Mouse (Mus musculus): ENCODE results near the gene Nrd1. TPM values are rescaled to one million over a fixed set of nuclear protein-coding genes. Genes with fewer than 3 reads are reported as not detected.

Nrd1 gene
- polyA plus RNA-seq, 1 experiment: 151 TPM

DNA sequence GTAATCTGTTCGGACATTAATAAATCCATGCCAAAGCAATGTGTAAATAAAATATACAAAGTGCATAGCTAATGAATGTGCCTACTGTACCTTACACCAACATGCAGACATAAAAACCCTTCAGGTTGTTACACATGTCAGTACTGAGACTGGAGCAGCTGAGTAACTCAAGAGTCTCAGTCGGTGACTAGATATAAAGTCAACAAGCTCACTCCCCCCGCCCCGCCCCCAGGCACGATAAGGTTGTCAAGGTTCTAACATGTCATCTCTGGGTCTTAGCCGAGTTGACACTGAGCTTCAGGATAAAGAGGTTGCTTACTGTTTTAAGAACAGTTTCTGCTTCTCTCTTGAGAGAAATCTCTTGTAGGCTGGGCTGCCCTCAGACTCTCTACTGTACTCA lies 89.5 kb downstream of the Nrd1 start:
- DNase-seq (ENCODE audit: extremely low spot score in 1 of 2, low spot score in 1 of 2): no peak

DNA sequence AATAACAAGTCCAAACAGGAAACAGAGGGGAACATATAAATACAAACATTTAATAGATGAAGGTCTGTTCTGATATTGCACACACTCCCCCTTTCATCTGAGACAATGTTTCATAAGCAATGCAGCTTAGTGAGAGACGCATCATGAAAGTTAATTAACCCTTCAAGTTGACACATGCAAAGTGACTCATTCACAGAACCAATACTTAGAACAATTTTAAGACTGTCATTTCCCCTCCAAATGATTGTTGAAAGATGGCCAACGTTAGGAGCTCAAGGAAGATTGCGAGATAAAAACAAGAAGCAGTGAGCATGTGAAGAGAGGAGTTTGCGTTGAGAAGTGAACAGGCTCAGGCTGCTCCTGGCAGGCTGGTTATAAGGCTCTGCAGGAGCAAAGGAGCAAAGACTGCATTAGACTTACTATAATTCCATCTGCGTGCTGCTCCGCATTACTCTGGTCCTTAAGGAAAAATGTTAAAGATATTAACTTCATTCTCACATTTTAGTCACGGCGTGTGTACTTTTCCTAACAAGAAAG lies 90.9 kb downstream of the Nrd1 start:
- no peak for DNase-seq (ENCODE audit: extremely low spot score in 1 of 2, low spot score in 1 of 2)

DNA sequence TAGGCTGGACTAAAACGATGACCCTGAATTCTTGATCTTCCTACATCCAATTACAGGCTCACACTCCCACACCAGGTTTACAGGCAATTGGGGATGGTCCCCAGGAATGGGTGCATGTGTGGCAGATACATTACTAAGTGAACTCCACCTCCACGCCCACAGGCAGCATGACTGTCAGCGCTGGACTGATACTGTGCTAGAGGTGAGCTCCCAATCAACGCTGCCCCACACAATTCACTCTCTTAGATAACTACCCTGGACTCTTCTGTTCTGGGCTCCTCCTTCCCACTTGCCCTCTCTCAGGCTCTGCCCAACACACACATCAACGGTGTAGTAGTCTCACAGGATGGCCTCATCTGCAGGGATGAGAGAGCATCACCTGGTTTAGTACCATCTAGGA lies 91.9 kb downstream of the Nrd1 start:
- DNase-seq (ENCODE audit: extremely low spot score in 1 of 2, low spot score in 1 of 2): no peak

DNA sequence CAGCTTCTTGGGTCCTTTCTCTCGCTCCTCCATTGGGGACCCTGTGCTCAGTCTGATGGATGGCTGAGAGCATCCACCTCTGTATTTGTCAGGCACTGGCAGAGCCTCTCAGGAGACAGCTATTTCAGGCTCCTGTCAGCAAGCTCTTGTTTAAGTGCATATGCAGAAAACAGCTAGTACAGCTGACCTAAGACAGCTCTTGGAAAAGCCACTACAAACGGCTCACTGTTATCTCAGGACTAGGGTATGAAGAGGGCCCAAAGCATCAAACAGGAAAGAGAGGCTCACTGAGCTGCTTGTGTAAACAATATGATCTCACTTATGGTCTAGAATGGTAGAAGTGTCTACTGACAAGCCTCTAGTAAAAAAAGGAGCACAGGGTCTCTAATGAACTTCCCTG lies 93.8 kb downstream of the Nrd1 start:
- DNase-seq (ENCODE audit: extremely low spot score in 1 of 2, low spot score in 1 of 2): no peak

DNA sequence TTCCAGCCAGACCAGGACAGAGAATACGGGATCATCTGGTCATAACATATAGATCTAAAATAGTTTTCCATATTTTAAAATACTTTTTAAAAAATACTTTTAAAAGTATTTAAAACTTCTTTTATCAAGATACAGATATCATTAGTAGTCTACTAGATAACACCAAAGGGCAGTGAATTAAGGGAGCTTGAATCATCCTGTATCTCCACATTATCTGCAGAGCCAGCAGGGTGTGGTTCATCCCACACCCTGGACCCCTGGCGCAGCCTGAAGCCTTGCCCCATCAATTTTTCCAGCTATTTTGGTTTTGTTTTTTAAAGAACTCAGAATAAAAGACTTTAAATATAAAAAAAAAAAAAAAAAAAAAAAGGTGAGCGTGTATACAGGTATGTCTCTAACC lies 98.4 kb downstream of the Nrd1 start:
- DNase-seq (ENCODE audit: extremely low spot score in 1 of 2, low spot score in 1 of 2): no peak

DNA sequence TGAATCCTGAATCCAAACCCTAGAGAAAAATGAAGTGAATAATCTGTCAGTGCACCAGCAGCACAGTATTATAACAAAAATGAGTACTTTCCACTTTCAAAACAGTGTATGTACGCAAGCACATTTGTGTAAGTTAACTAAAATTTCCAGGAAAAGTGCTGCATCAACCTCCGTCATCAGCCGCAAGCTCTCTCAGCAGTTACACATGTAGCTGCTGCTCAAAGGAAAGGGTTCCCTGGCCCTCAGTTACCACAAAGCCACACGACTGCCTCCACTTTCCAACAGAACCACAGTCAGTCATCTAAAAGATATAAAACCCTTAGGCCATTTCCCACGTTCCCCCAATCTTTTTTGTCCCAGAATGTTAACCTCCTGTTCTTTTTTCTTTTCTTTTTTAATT lies 102.1 kb downstream of the Nrd1 start:
- DNase-seq (ENCODE audit: extremely low spot score in 1 of 2, low spot score in 1 of 2): no peak

DNA sequence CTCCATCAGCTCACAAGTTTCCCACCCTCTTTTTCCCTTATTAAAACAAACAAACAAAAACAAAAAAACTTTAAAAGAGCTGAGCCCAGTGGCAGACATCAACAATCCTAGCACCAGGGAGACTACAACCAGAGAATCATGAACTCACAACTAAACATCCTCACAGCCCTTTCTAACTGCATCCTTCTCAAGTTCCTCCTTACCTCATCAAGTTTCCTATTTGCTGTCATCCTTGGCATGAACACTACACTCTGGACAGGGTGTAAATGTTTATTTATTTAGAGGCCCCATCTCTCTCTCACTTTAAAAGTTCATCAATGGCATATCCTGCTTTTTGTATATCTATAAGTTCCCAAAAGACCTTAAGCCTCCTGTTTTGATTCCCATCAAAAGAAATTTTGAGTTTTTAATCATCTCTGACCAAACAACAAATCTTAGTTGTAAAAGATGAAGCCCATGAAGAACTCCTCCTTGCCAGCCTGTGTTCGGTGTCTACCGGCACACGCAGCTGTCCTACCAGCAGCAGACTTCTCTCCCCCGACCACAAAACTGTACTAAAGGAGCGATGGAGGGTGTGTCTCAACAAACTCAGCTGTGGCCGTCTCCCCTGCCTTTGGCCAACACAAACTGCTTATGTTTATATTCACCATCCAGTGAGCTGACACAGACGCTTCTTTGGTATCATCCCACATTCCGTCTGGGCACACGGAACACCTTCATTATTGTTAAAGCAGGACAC lies 102.9 kb downstream of the Nrd1 start:
- no peak for DNase-seq (ENCODE audit: extremely low spot score in 1 of 2, low spot score in 1 of 2)

DNA sequence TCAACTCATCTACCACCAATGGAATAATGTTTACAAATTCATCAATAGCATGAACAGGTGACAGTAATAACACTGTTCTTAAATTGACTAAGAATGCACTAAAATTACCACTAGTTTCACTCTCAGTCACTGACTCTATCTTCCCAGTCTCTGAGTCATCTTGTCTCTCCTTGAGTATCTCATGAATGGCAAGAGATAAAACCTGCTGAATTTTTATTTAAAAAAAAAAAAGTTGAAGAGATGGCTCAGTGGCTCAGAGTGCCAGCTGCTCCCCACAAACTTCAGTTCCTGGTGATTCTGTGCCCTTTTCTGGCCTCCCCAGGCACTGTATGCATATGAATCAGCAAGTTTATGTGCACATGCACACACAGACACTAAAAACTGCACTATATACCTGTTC lies 104.8 kb downstream of the Nrd1 start:
- DNase-seq (ENCODE audit: extremely low spot score in 1 of 2, low spot score in 1 of 2): no peak

DNA sequence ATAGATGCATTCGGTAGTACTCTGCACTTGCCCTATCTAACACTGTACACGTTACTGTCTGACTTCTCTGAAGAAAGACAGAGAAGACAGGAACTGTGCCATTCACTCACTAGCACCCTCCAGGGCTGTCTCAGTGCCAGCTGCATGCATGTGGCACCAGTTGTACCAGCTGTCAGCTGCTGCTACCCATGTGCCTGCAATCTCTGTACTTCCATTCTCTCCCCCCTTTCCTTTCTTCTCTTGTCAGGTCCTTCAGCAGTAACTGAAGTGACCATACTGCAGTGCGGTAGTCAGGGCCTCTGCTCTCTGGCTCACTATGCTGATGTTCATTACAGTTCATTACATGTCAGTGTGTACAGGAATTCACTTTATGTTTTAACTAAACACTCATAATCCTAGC lies 105.6 kb downstream of the Nrd1 start:
- DNase-seq (ENCODE audit: extremely low spot score in 1 of 2, low spot score in 1 of 2): no peak

DNA sequence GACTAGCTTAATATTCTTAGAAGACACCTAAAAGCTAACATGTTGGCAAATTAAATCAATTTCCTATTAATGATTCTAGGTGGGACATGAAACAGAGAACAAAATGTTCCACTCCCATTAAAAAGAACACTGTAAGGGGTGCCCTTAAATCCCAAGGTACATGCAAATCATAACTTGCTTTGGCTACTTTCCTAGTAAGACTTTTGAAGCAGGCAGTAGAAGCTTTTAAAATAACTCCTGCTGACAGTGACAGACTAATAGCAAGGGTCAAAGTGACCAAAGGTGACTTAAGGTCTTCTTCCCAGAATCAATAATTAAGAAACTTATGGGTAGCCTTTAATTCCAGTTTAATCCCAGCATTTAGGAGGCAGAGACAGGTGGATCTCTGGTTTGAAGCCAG lies 106.1 kb downstream of the Nrd1 start:
- no peak for DNase-seq (ENCODE audit: extremely low spot score in 1 of 2, low spot score in 1 of 2)

DNA sequence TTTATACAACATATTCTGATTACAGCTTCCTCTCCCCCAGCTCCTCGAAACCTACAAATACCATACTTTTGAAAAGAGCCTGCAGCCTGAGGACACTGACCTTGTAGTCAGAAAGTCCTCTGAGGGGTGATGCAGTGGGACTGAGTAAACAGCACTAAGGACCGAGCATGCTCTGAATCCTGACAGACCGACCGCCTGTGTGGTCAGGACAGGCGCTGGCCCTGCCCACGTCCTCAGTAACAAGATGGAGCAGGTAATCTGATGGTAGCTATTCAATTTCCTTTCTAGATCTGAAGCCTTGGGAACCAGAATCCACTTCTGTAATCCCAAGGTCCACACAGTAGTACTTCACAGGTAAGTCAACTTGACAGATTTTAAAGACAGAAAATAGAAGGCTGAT lies 108.6 kb downstream of the Nrd1 start:
- no peak for DNase-seq (ENCODE audit: extremely low spot score in 1 of 2, low spot score in 1 of 2)

DNA sequence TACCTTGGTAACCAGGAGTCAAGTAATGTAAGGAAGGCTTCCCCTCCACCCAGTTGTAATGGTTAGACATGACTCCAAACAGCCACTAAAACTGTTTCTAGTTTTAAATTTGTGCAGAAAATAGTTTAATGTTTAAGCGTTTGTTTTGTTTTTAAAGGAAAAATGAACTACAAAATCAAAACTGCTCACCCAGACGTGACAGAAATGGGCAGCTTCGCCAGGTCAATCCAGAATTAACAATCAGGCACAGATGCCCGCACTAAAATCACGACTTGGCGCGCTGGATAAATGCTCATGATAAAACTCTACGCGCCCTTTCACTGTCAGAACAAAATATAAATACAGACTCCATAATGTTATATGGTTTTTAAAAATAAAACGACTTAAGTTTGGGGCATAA lies 109.2 kb downstream of the Nrd1 start:
- no peak for DNase-seq (ENCODE audit: extremely low spot score in 1 of 2, low spot score in 1 of 2)

DNA sequence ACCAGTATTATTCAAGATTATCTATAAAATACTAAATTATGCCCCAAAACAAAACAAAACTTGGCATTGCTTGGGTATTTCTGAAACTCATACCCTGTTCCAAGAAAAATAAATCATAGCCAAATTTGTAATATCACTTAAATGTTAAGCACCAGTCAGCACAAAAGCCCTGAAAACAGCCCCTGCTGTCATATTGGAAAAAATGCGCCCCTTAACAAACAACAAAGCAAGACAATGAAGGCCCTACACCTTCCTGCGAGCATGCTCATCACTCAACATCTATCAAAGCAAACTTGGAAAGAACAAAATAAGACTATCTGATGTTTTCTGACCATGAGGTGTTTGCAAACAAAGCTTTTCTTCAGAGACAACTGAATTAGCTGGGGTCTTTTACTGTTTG lies 110.5 kb downstream of the Nrd1 start:
- no peak for DNase-seq (ENCODE audit: extremely low spot score in 1 of 2, low spot score in 1 of 2)

Other genes starting within 250 kb of the Nrd1 start
- gene Zfyve9, start 219.9 kb upstream of the Nrd1 start, polyA plus RNA-seq (2012; rRNA removed): 21.9 TPM in 2 replicates
- gene Btf3l4, start 167.0 kb upstream of the Nrd1 start, polyA plus RNA-seq (2012; rRNA removed): 88.4 and 93.9 TPM in 2 replicates
- 41.0 and 41.1 TPM in 2 replicates for gene Txndc12, start 166.1 kb upstream of the Nrd1 start, polyA plus RNA-seq (2012; rRNA removed)
- 16.1 and 18.8 TPM in 2 replicates for gene Kti12, start 152.9 kb upstream of the Nrd1 start, polyA plus RNA-seq (2012; rRNA removed)
- 0.14 and 0.17 TPM in 2 replicates for gene A730015C16Rik, start 152.0 kb upstream of the Nrd1 start, polyA plus RNA-seq (2012; rRNA removed)
- gene Rab3b, start 121.6 kb upstream of the Nrd1 start, polyA plus RNA-seq (2012; rRNA removed): 188 and 219 TPM in 2 replicates
- gene Osbpl9, start 201.6 kb downstream of the Nrd1 start, polyA plus RNA-seq (2012; rRNA removed): 60.5 and 70.6 TPM in 2 replicates
- 0.76 and 1.1 TPM in 2 replicates for gene Calr4, start 233.8 kb downstream of the Nrd1 start, polyA plus RNA-seq (2012; rRNA removed)